Mouse (Mus musculus) heart, embryonic 14.5 days (tissue): ENCODE results near the gene Gm10563. TPM values are rescaled to one million over a fixed set of nuclear protein-coding genes. Genes with fewer than 3 reads are reported as not detected.
"Not testable (repeated sequence)": the region's sequence is repeated elsewhere in the genome, so short reads cannot be mapped to it uniquely, and the experiment has no call there.

Source experiments
- ATAC-seq: fragments of 200-750 bp; cut with Nextera tagmentation; 2 replicates; pipeline ENCODE4 v1.8.0; 2017; ENCODE audit warnings: low read depth, moderate TSS enrichment; ENCODE audit not compliant: insufficient number of reproducible peaks, insufficient read depth, low FRiP score
- H3K27ac ChIP-seq, 2 experiments: fragments of 200-500 bp in 1 of 2; fragments of 300-500 bp in 1 of 2; sonication (generic) in 1 of 2; replicated peaks in 1 of 2; 2 replicates each; pipeline ENCODE4 v1.5.1; 2012 to 2014; ENCODE audit warnings: low read depth in 2 of 2, low read length in 2 of 2, control low read depth in 1 of 2, mild to moderate bottlenecking in 1 of 2, mixed read lengths in 1 of 2; ENCODE audit not compliant: control insufficient read depth in 1 of 2, insufficient read depth in 1 of 2
- H3K27me3 ChIP-seq: fragments of 300-500 bp; sonication (generic); 2 replicates; pipeline ENCODE4 v1.6.1; 2014; ENCODE audit warnings: mild to moderate bottlenecking, low read length, control low read depth; ENCODE audit not compliant: control insufficient read depth, insufficient read depth
- H3K36me3 ChIP-seq: fragments of 300-500 bp; sonication (generic); 2 replicates; pipeline ENCODE4 v1.6.1; 2014; ENCODE audit warnings: mild to moderate bottlenecking, control low read depth, low read length, mixed read lengths; ENCODE audit not compliant: control insufficient read depth, insufficient read depth
- H3K4me1 ChIP-seq, 2 experiments: fragments of 200-500 bp in 1 of 2; fragments of 300-500 bp in 1 of 2; sonication (generic) in 1 of 2; 2 replicates each; pipeline ENCODE4 v1.6.1; 2012 to 2014; ENCODE audit warnings: low read length in 2 of 2, control low read depth in 1 of 2, mixed read lengths in 1 of 2; ENCODE audit not compliant: control insufficient read depth in 2 of 2, insufficient read depth in 2 of 2
- H3K4me2 ChIP-seq: fragments of 300-500 bp; sonication (generic); 2 replicates; pipeline ENCODE4 v1.6.1; 2014; ENCODE audit warnings: mild to moderate bottlenecking, low read length
- H3K4me3 ChIP-seq, 2 experiments: fragments of 200-500 bp in 1 of 2; fragments of 300-500 bp in 1 of 2; sonication (generic) in 1 of 2; 2 replicates each; pipeline ENCODE4 v1.5.1; 2012 to 2014; ENCODE audit warnings: low read length in 2 of 2, mild to moderate bottlenecking in 2 of 2, control low read depth in 1 of 2, low read depth in 1 of 2, moderate library complexity in 1 of 2; ENCODE audit not compliant: control insufficient read depth in 1 of 2, insufficient read depth in 1 of 2
- H3K9ac ChIP-seq: fragments of 300-500 bp; sonication (generic); 2 replicates; pipeline ENCODE4 v1.6.1; 2014; ENCODE audit warnings: mild to moderate bottlenecking, low read length
- H3K9me3 ChIP-seq: fragments of 300-500 bp; sonication (generic); 2 replicates; pipeline ENCODE4 v1.6.1; 2016; ENCODE audit warnings: low read length, control low read depth; ENCODE audit not compliant: control insufficient read depth
- WGBS: fragments of 180-500 bp; shearing (Covaris S2); extraction: QIAGEN DNeasy Blood & Tissue Kit; methylation state at CpG from one replicate; pipeline ENCODE4 v1.1.7; 2014; 5-methylcytosine and 5-hydroxymethylcytosine counted together
- polyA plus RNA-seq: library from polyadenylated mRNA; unstranded; fragments of >200 nt; fragmentation: Nextera tagmentation; extraction: Ambion mirVana; gene quantifications from 2 replicates; pipeline ENCODE4 v1.2.1, GENCODE M21; 2014

Gene Gm10563
- polyA plus RNA-seq, 1 experiment from 2014 or later, result not detected

DNA sequence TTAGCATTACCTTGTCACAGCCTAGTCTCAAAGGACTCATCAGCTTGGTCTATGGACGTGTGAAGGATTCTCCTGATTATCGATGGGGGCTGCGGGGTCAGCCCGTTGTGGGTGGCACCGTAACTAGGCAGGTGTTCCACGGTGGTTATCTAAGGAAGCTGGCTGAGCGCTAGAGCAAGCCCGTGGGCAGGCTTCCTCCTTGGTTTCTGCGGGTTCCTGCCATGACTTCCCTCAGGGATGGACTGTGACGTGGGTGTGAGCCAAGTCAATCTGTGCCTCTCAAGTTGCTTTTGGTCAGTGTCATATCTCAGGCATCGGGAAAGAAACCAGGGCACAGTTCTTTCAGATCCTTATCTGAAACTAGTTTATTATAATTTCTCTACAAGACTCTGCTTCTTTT is 70.3 kb downstream of the Gm10563 start:
- Histone ChIP-seq H3K9ac (no peak overlapping the region), H3K4me1 (no peaks in the 10 kb centered on the region), H3K27me3 (no peaks in the 10 kb centered on the region), H3K9me3 (no peaks in the 10 kb centered on the region), H3K27ac (no peak overlapping the region), H3K36me3 (peaks cover 37% of the 10 kb centered on the region), H3K4me3 (no peak overlapping the region), H3K4me2 (no peak overlapping the region)
- WGBS, result 75% methylated on average over 11 of the region's 11 CpGs
- no peak for ATAC-seq

DNA sequence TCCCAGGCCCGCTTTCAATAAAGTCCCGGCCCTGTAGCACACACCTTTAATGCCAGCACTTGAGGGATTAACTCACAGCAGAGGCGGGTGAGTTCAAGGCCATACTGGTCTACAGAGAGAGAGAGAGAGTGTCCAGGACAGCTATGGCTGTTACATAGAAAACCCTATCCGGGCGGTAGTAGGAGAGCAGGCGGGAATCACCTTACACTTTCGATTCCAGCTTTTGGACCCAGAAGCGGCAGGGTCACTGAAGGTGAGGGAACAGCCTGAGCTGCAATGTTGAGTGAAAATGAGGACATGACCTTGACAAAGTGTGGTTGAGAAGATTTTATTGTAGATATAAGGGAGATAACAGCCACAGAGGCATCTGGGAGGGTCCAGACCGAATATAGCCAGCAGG is 71.3 kb downstream of the Gm10563 start:
- H3K9me3 ChIP-seq, result no peaks in the 10 kb centered on the region
- no peak for ATAC-seq
- no peaks in the 10 kb centered on the region for H3K27me3 ChIP-seq
- H3K4me3 ChIP-seq, result no peak overlapping the region
- no peaks in the 10 kb centered on the region for H3K4me1 ChIP-seq
- no peak overlapping the region for H3K9ac ChIP-seq
- H3K27ac ChIP-seq, result no peak overlapping the region
- H3K36me3 ChIP-seq, result peaks cover 26% of the 10 kb centered on the region
- WGBS, result 92% methylated on average over 9 of the region's 9 CpGs
- H3K4me2 ChIP-seq, result no peak overlapping the region

- peaks cover 19% of the 10 kb centered on the region for H3K36me3 ChIP-seq
- no peak overlapping the region for H3K4me3 ChIP-seq
- 0 out of 4 replicates have a peak, but pooled peaks cover 0 to 3% of the 10 kb centered on the region in 2 experiments for H3K4me1 ChIP-seq
- no peak overlapping the region for H3K4me2 ChIP-seq
- H3K9me3 ChIP-seq, result no peaks in the 10 kb centered on the region
- H3K9ac ChIP-seq, result no peak overlapping the region
- H3K27me3 ChIP-seq, result no peaks in the 10 kb centered on the region
- 83% methylated on average over 2 of the region's 2 CpGs for WGBS
- no peak for ATAC-seq
- no peak overlapping the region for H3K27ac ChIP-seq
Measured at GRCm38 (mm10) chr4:155573155-155573554, 72.1 kb downstream of the Gm10563 start.

DNA sequence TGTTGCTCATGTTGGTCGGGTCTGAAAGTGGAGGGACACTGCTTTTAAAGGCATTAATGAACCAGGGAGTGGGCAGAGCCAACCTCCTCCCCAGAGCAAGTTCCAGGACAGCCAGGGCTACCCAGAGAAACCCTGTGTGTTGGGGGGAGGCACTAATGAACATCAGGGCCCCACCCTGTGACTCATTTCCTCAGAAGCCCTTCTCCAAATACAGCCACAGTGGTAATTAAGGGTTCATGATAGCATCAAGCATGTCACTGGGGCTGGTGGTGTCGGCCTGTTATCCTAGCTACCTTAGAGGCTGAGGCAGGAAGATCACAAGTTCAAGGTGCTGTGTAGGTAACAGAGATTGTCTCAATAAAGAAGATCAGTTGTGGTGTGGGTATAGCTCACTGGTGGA is 73.8 kb downstream of the Gm10563 start:
- Histone ChIP-seq H3K27me3 (no peaks in the 10 kb centered on the region), H3K9ac (no peak overlapping the region), H3K36me3 (0 out of 2 replicates have a peak, but pooled peaks cover 8% of the 10 kb centered on the region), H3K27ac (no peak overlapping the region), H3K4me2 (no peak overlapping the region), H3K9me3 (no peaks in the 10 kb centered on the region), H3K4me1 (peaks cover 0 to 5% of the 10 kb centered on the region in 2 experiments; a peak in 1 of 4 replicates), H3K4me3 (no peak overlapping the region)
- 75% methylated on average over 2 of the region's 2 CpGs for WGBS
- ATAC-seq, result no peak

DNA sequence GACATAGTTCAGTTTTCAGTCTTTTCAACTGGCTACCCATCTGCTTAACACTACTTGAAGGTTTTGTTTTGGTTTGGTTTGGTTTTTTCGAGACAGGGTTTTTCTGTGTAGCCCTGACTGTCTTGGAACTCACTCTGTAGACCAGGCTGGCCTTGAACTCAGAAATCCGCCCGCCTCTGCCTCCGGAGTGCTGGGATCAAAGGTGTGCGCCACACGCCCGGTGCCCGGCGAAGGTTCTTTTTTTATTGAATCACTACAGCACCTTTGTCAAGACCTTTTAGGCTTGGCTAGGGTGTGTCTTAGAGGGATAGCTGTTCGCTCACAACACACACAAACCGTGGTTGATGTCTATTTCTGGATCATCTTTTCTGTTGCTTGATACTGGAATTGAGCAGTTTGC is 74.9 kb downstream of the Gm10563 start:
- H3K9ac ChIP-seq, H3K27ac ChIP-seq, H3K4me2 ChIP-seq, H3K27me3 ChIP-seq, H3K4me3 ChIP-seq, H3K9me3 ChIP-seq, H3K36me3 ChIP-seq, ATAC-seq: not testable (repeated sequence)
- peaks cover 0 to 10% of the 10 kb centered on the region in 2 experiments; a peak in 1 of 4 replicates for H3K4me1 ChIP-seq
- 90% methylated on average over 11 of the region's 11 CpGs for WGBS

DNA sequence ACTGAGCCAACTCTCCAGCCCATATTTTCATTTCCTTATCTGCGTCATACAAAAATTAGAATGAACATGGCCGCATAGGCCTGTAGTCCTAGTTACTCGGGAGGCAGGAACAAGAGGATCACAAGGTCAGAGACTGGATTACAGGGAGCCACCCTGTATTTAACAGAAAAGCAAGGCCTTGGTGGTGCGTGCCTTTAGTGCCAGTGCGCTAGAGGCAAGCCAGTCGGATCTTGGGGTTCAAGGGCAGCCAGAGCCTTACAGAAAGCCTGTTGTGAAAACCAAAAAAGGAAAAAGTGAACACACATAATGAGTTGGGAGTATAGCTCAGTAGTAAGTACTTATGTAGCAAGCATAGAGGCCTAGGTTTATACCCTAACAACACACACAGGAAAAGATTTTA is 75.4 kb downstream of the Gm10563 start:
- WGBS, result 91% methylated on average over 6 of the region's 6 CpGs
- ATAC-seq, result no peak
- H3K4me3 ChIP-seq, result no peak overlapping the region
- H3K4me2 ChIP-seq, result no peak overlapping the region
- H3K4me1 ChIP-seq, result peaks cover 0 to 14% of the 10 kb centered on the region in 2 experiments; a peak in 2 of 4 replicates
- H3K27ac ChIP-seq, result no peak overlapping the region
- H3K36me3 ChIP-seq, result 0 out of 2 replicates have a peak, but pooled peaks cover 9% of the 10 kb centered on the region
- no peaks in the 10 kb centered on the region for H3K9me3 ChIP-seq
- H3K27me3 ChIP-seq, result no peaks in the 10 kb centered on the region
- H3K9ac ChIP-seq, result no peak overlapping the region

DNA sequence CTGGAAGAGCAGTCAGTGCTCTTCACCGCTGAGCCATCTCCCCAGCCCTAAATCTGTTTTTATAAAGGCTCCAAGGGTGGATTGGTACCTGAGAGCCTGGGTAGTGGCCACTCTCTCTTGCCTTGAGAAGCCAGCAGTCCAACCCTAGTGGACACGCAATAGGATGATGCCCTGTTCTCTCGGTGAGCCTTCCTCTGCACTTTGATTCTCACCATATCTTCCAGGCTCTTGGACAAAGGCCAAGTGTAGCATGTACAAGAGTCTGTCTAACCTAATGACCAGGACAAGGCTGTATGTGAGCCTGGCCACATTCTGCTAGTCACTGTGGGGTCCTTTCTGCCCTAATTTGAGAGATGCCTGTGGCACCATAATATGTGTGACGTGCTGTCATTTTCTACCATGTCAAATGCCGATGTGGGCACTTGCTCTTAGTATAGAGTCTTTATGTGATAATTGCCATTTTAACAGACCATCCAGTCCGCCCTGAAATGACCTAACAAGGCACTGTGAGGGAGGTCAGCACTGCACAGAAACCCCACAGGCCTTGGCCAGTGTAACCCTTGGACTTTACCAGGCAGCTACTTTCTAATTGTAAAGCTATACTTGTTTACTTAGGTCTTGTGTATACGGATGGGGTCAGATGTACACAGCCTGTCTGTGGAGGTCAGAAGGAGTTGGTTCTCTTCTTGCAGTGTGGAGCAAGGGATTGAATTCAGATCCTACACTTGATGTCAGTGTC is 76.4 kb downstream of the Gm10563 start:
- WGBS, result 79% methylated on average over 7 of the region's 7 CpGs
- no peak for ATAC-seq
- H3K4me2 ChIP-seq, result no peak overlapping the region
- H3K27me3 ChIP-seq, result no peaks in the 10 kb centered on the region
- no peak overlapping the region for H3K4me3 ChIP-seq
- H3K27ac ChIP-seq, result no peak overlapping the region
- no peaks in the 10 kb centered on the region for H3K9me3 ChIP-seq
- peaks cover 5 to 21% of the 10 kb centered on the region in 2 experiments for H3K4me1 ChIP-seq
- no peak overlapping the region for H3K9ac ChIP-seq
- H3K36me3 ChIP-seq, result 0 out of 2 replicates have a peak, but pooled peaks cover 9% of the 10 kb centered on the region

GRCm38 (mm10) chr4:155568170-155568569 is 77.0 kb downstream of the Gm10563 start:
- H3K27ac ChIP-seq, result no peak overlapping the region
- no peak overlapping the region for H3K9ac ChIP-seq
- H3K4me1 ChIP-seq, result peaks cover 5 to 21% of the 10 kb centered on the region in 2 experiments
- H3K4me2 ChIP-seq, result no peak overlapping the region
- no peak for ATAC-seq
- H3K4me3 ChIP-seq, result no peak overlapping the region
- 0 out of 2 replicates have a peak, but pooled peaks cover 9% of the 10 kb centered on the region for H3K36me3 ChIP-seq
- 42% methylated on average over 2 of the region's 2 CpGs for WGBS
- no peaks in the 10 kb centered on the region for H3K9me3 ChIP-seq
- H3K27me3 ChIP-seq, result no peaks in the 10 kb centered on the region
